Mouse (Mus musculus): ENCODE measurements around the gene Rab6b.
A peak's percentile ranks its signal among the peaks of the same experiment; 100 is the strongest.

GRCm38 (mm10) chr9:103230151-103230951 lies 118.8 kb downstream of the Rab6b start, which contains the start of the genes Gm20425 and Trf:
- no peak for TF ChIP-seq CTCF (IDR thresholded peaks at IDR 0.05; ENCODE audit: borderline replicate concordance, insufficient read depth, low read depth, low read length)
- 0 out of 2 replicates have a peak, but pooled peaks have one; percentile 21 for TF ChIP-seq POLR2A (IDR thresholded peaks at IDR 0.05; ENCODE audit: borderline replicate concordance, insufficient read depth, low read length)
